Mouse (Mus musculus): ENCODE measurements at regions not wholly inside any gene's neighbourhood (a gene's known extent, or its start where the extent isn't known, plus 50 kb on each side); places are given as distances from the start of the nearest gene placed in this dataset.

- DNase-seq (ENCODE audit: low spot score) = no peak
Measured at GRCm38 (mm10) chr10:92504271-92504670, 217.9 kb downstream of the Nedd1 start.

GRCm38 (mm10) chr10:92483592-92483991 is 238.6 kb downstream of the Nedd1 start:
- no peak for DNase-seq (ENCODE audit: low spot score)

GRCm38 (mm10) chr10:92473282-92473681 is 248.9 kb downstream of the Nedd1 start:
- no peak for DNase-seq (ENCODE audit: low spot score)

- no peak for DNase-seq (ENCODE audit: low spot score)
Measured at GRCm38 (mm10) chr10:92471111-92471510, 251.1 kb downstream of the Nedd1 start.

GRCm38 (mm10) chr10:92455195-92455594 is 267.0 kb downstream of the Nedd1 start:
- no peak for DNase-seq (ENCODE audit: low spot score)

- no peak for DNase-seq (ENCODE audit: low spot score)
Measured at GRCm38 (mm10) chr10:92453550-92453949, 268.7 kb downstream of the Nedd1 start.

GRCm38 (mm10) chr10:92445957-92446356 is 276.3 kb downstream of the Nedd1 start:
- no peak for DNase-seq (ENCODE audit: low spot score)

- no peak for DNase-seq (ENCODE audit: low spot score)
Measured at GRCm38 (mm10) chr10:92438621-92439394, 283.4 kb downstream of the Nedd1 start.

GRCm38 (mm10) chr10:92429256-92429655 is 293.0 kb downstream of the Nedd1 start:
- no peak for DNase-seq (ENCODE audit: low spot score)

- no peak for DNase-seq (ENCODE audit: low spot score)
Measured at GRCm38 (mm10) chr10:92428026-92428425, 294.2 kb downstream of the Nedd1 start.

- no peak for DNase-seq (ENCODE audit: low spot score)
Measured at GRCm38 (mm10) chr10:92426443-92426842, 295.8 kb downstream of the Nedd1 start.

- no peak for DNase-seq (ENCODE audit: low spot score)
Measured at GRCm38 (mm10) chr10:92412737-92413136, 309.5 kb downstream of the Nedd1 start.

GRCm38 (mm10) chr10:92410813-92411325 is 311.4 kb downstream of the Nedd1 start:
- DNase-seq (ENCODE audit: low spot score) = no peak

GRCm38 (mm10) chr10:92404697-92405293 is 317.4 kb downstream of the Nedd1 start:
- no peak for DNase-seq (ENCODE audit: low spot score)

- no peak for DNase-seq (ENCODE audit: low spot score)
Measured at GRCm38 (mm10) chr10:92400587-92401090, 321.6 kb downstream of the Nedd1 start.

- DNase-seq (ENCODE audit: low spot score) = no peak
Measured at GRCm38 (mm10) chr10:92389176-92389732, 333.0 kb downstream of the Nedd1 start.

GRCm38 (mm10) chr10:92367126-92367525 is 355.1 kb downstream of the Nedd1 start:
- no peak for DNase-seq (ENCODE audit: low spot score)

- no peak for DNase-seq (ENCODE audit: low spot score)
Measured at GRCm38 (mm10) chr10:92356738-92357137, 365.5 kb downstream of the Nedd1 start.

GRCm38 (mm10) chr10:92349043-92349442 is 373.2 kb downstream of the Nedd1 start:
- no peak for DNase-seq (ENCODE audit: low spot score)

GRCm38 (mm10) chr10:92347960-92348675 is 374.1 kb downstream of the Nedd1 start:
- no peak for DNase-seq (ENCODE audit: low spot score)

GRCm38 (mm10) chr10:92339671-92340070 is 382.5 kb downstream of the Nedd1 start:
- DNase-seq (ENCODE audit: low spot score) = no peak

- no peak for DNase-seq (ENCODE audit: low spot score)
Measured at GRCm38 (mm10) chr10:92336949-92337348, 385.3 kb downstream of the Nedd1 start.
